ENCODE assay signal across 26 mouse cellular contexts in genomic region chr3:78067113-78067639, GRCm38 (mm10).
A peak's percentile ranks its signal among the peaks of the same experiment; 100 is the strongest.
DNase-seq lines count a peak whose midpoint lies in the region; ATAC-seq and TF ChIP-seq lines count a peak whose summit lies in the region.
"Had no signal": no experiment of that assay in that cellular context is flagged by ENCODE, and none has a peak within 500 bp of the region (broad histone marks: within the 10 kb centered on the region; RNA-seq: fewer than 3 reads in every experiment).

No protein-coding gene starts in this region.

- H3K4me2 ChIP-seq in forebrain, embryonic 16.5 days (ENCODE audit: low read length): no peak overlapping the region
- H3K4me2 ChIP-seq in forebrain, embryonic 13.5 days: no peak overlapping the region
- H3K4me2 ChIP-seq in lung, postnatal 0 days (replicated peaks; ENCODE audit: low read depth, low read length): no peak overlapping the region
- H3K4me2 ChIP-seq in midbrain, embryonic 15.5 days: no peak overlapping the region
- H3K4me2 ChIP-seq: embryonic facial prominence, embryonic 15.5 days; heart, embryonic 15.5 days; hindbrain, embryonic 13.5 days; limb, embryonic 15.5 days; liver, embryonic 15.5 days; stomach, embryonic 15.5 days had no signal

- 67% methylated on average over 3 of the region's 3 CpGs for WGBS in forebrain, embryonic 16.5 days
- 69% methylated on average over 3 of the region's 3 CpGs for WGBS in forebrain, embryonic 13.5 days
- WGBS in lung, postnatal 0 days: 38% methylated on average over 3 of the region's 3 CpGs
- WGBS in midbrain, embryonic 15.5 days: 80% methylated on average over 3 of the region's 3 CpGs

- H3K27ac ChIP-seq in forebrain, embryonic 16.5 days (ENCODE audit: low read length): no peak overlapping the region
- H3K27ac ChIP-seq in forebrain, embryonic 13.5 days: no peak overlapping the region
- no peak overlapping the region for H3K27ac ChIP-seq in lung, postnatal 0 days (ENCODE audit: low read length)
- no peak overlapping the region for H3K27ac ChIP-seq in midbrain, embryonic 15.5 days
- H3K27ac ChIP-seq: embryonic facial prominence, embryonic 15.5 days; heart, embryonic 10.5 days; heart, embryonic 15.5 days; hindbrain, embryonic 13.5 days; limb, embryonic 10.5 days; limb, embryonic 15.5 days; liver, embryonic 15.5 days; midbrain, embryonic 10.5 days; stomach, embryonic 15.5 days had no signal

- DNase-seq in cerebellum, adult 9-10 months: peak; percentile 50
- no peak for DNase-seq in cerebellum, adult 11 months
- DNase-seq in lung, postnatal 0 days (ENCODE audit: low spot score): peak; percentile 12
- no peak for DNase-seq in lung, adult 18-20 months
- DNase-seq: adrenal gland, postnatal 14 days; gastrocnemius, postnatal 10 days; heart, postnatal 36 days; kidney, adult 9 months; kidney, postnatal 10 days; layer of hippocampus, adult 9-11 months; lung, postnatal 14 days; right cerebral cortex, postnatal 25 days had no signal

- TF ChIP-seq CTCF in lung, postnatal 0 days (IDR thresholded peaks at IDR 0.05): no peak

- H3K4me3 ChIP-seq in forebrain, embryonic 16.5 days (replicated peaks; ENCODE audit: low read length): no peak overlapping the region
- H3K4me3 ChIP-seq in forebrain, embryonic 13.5 days: no peak overlapping the region
- H3K4me3 ChIP-seq in lung, postnatal 0 days (ENCODE audit: low read depth, low read length): no peak overlapping the region
- no peak overlapping the region for H3K4me3 ChIP-seq in midbrain, embryonic 15.5 days
- H3K4me3 ChIP-seq: embryonic facial prominence, embryonic 15.5 days; heart, embryonic 10.5 days; heart, embryonic 15.5 days; hindbrain, embryonic 13.5 days; limb, embryonic 10.5 days; limb, embryonic 15.5 days; liver, embryonic 15.5 days; midbrain, embryonic 10.5 days; stomach, embryonic 15.5 days had no signal

- no peaks in the 10 kb centered on the region for H3K27me3 ChIP-seq in forebrain, embryonic 16.5 days (replicated peaks; ENCODE audit: control insufficient read depth, insufficient read depth, low read length)
- no peaks in the 10 kb centered on the region for H3K27me3 ChIP-seq in forebrain, embryonic 13.5 days
- H3K27me3 ChIP-seq in lung, postnatal 0 days (replicated peaks; ENCODE audit: insufficient read depth, low read length): no peaks in the 10 kb centered on the region
- no peaks in the 10 kb centered on the region for H3K27me3 ChIP-seq in midbrain, embryonic 15.5 days (replicated peaks)
- H3K27me3 ChIP-seq: embryonic facial prominence, embryonic 15.5 days; heart, embryonic 15.5 days; hindbrain, embryonic 13.5 days; limb, embryonic 15.5 days; liver, embryonic 15.5 days; stomach, embryonic 15.5 days had no signal

- no peaks in the 10 kb centered on the region for H3K9me3 ChIP-seq in forebrain, embryonic 16.5 days (ENCODE audit: control insufficient read depth, low read length)
- H3K9me3 ChIP-seq in forebrain, embryonic 13.5 days (replicated peaks): no peaks in the 10 kb centered on the region
- H3K9me3 ChIP-seq in lung, postnatal 0 days (ENCODE audit: low read length): no peaks in the 10 kb centered on the region
- no peaks in the 10 kb centered on the region for H3K9me3 ChIP-seq in midbrain, embryonic 15.5 days
- H3K9me3 ChIP-seq: embryonic facial prominence, embryonic 15.5 days; heart, embryonic 10.5 days; heart, embryonic 15.5 days; hindbrain, embryonic 13.5 days; limb, embryonic 10.5 days; limb, embryonic 15.5 days; liver, embryonic 15.5 days; midbrain, embryonic 10.5 days; stomach, embryonic 15.5 days had no signal

- no peak overlapping the region for H3K9ac ChIP-seq in forebrain, embryonic 16.5 days (replicated peaks; ENCODE audit: low read depth, low read length)
- no peak overlapping the region for H3K9ac ChIP-seq in forebrain, embryonic 13.5 days
- H3K9ac ChIP-seq in lung, postnatal 0 days (replicated peaks; ENCODE audit: low read depth): no peak overlapping the region
- H3K9ac ChIP-seq in midbrain, embryonic 15.5 days: no peak overlapping the region
- H3K9ac ChIP-seq: embryonic facial prominence, embryonic 15.5 days; heart, embryonic 15.5 days; hindbrain, embryonic 13.5 days; limb, embryonic 15.5 days; liver, embryonic 15.5 days; stomach, embryonic 15.5 days had no signal

- no peak for TF ChIP-seq EP300 in lung, postnatal 0 days (IDR thresholded peaks at IDR 0.05)

- no peaks in the 10 kb centered on the region for H3K36me3 ChIP-seq in forebrain, embryonic 16.5 days (ENCODE audit: control insufficient read depth, insufficient read depth)
- no peaks in the 10 kb centered on the region for H3K36me3 ChIP-seq in forebrain, embryonic 13.5 days (ENCODE audit: poor library complexity, severe bottlenecking)
- no peaks in the 10 kb centered on the region for H3K36me3 ChIP-seq in lung, postnatal 0 days (ENCODE audit: insufficient read depth, low read length)
- H3K36me3 ChIP-seq in midbrain, embryonic 15.5 days (replicated peaks): no peaks in the 10 kb centered on the region
- H3K36me3 ChIP-seq: embryonic facial prominence, embryonic 15.5 days; heart, embryonic 10.5 days; heart, embryonic 15.5 days; hindbrain, embryonic 13.5 days; limb, embryonic 10.5 days; limb, embryonic 15.5 days; liver, embryonic 15.5 days; midbrain, embryonic 10.5 days; stomach, embryonic 15.5 days had no signal

- H3K4me1 ChIP-seq in forebrain, embryonic 16.5 days (replicated peaks; ENCODE audit: control insufficient read depth, insufficient read depth, low read length): no peaks in the 10 kb centered on the region
- no peaks in the 10 kb centered on the region for H3K4me1 ChIP-seq in forebrain, embryonic 13.5 days
- H3K4me1 ChIP-seq in lung, postnatal 0 days (ENCODE audit: insufficient read depth, low read depth, low read length): no peaks in the 10 kb centered on the region
- no peaks in the 10 kb centered on the region for H3K4me1 ChIP-seq in midbrain, embryonic 15.5 days
- H3K4me1 ChIP-seq: embryonic facial prominence, embryonic 15.5 days; heart, embryonic 10.5 days; heart, embryonic 15.5 days; hindbrain, embryonic 13.5 days; limb, embryonic 15.5 days; liver, embryonic 15.5 days; stomach, embryonic 15.5 days had no signal

- ATAC-seq in forebrain, embryonic 16.5 days: peak; percentile 57
- no peak; the same call in 1 of the 2 replicates for ATAC-seq in forebrain, embryonic 13.5 days
- ATAC-seq in lung, postnatal 0 days: no peak
- no peak for ATAC-seq in midbrain, embryonic 15.5 days (replicated peaks)
- ATAC-seq: intestine, embryonic 16.5 days; midbrain, embryonic 16.5 days had no signal

Comparison
In these comparisons a context has a peak if more than half of its experiments do, and no peak if none do; other contexts are left out.
1. DNase-seq: peak in cerebellum, adult 9-10 months (single experiment) and lung, postnatal 0 days (single experiment); none in cerebellum, adult 11 months (single experiment) and lung, adult 18-20 months (0 of 2).